Mouse (Mus musculus): ENCODE results near the gene Klhl10.

Gene Klhl10

DNA sequence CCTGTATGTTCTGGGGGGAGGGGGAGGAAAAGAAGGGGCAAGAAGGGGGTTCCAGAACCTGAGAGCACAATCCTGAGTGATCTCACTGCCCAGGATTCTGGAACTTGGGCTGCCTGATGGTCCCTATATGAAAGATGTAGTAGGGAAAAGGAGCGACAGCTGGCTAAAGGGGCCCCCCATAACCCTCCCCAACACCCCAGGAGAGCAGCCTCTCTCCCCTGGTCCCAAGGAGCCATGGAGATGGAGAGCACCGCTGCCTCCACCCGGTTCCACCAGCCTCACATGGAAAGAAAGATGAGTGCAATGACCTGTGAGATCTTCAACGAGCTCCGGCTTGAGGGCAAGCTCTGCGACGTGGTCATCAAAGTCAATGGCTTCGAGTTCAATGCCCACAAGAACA is at the start of gene Klhl10, which contains the start of gene Nt5c3b:
TSS of gene Klhl10 (plus strand) at position 121 of the 400 bp plus-strand sequence.
TSS of gene Nt5c3b (minus strand) at position 12 of the 400 bp plus-strand sequence.
- no peak for DNase-seq (ENCODE audit: low read depth, low spot score)

DNA sequence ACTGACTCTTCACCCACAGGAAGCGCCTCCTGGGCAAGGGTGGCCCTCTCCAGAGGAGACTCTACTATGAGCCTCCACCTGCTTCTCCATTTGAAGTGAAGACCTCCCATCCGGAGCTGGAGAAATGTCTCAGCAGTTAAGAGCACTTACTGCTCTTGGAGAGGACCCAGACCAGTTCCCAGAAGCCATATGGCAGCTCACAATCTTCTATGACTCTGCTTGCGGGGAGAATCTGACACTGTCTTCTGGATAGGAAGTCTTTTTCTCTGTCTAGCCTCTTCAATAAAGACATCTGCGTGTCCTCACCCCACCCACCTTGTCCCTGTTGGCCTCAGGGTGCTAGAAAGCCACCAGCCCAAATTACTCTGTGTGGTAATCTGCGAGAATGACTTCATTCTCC is 48.8 kb upstream of the Klhl10 start:
- DNase-seq (ENCODE audit: low read depth, low spot score) = no peak

DNA sequence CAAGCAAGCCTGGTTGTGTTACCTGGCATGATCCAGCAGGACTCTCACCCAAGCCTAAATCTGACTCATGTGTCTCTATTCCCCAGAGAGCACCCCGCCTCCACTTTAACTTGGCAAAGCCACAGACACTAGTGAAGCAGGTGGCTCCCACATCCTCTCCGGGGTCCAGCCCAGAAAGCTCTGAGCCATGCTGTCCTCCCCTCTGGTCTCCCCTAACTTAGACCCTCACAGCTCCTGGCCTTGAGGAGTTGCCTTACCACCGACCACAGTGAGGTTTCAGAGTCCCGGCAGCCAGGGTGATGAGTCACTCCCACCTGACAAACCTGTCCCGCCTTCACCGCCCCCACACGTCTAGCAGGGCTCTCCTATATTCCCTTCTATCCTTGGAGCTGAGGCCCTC is 48.0 kb upstream of the Klhl10 start:
- DNase-seq (ENCODE audit: low read depth, low spot score) = no peak

DNA sequence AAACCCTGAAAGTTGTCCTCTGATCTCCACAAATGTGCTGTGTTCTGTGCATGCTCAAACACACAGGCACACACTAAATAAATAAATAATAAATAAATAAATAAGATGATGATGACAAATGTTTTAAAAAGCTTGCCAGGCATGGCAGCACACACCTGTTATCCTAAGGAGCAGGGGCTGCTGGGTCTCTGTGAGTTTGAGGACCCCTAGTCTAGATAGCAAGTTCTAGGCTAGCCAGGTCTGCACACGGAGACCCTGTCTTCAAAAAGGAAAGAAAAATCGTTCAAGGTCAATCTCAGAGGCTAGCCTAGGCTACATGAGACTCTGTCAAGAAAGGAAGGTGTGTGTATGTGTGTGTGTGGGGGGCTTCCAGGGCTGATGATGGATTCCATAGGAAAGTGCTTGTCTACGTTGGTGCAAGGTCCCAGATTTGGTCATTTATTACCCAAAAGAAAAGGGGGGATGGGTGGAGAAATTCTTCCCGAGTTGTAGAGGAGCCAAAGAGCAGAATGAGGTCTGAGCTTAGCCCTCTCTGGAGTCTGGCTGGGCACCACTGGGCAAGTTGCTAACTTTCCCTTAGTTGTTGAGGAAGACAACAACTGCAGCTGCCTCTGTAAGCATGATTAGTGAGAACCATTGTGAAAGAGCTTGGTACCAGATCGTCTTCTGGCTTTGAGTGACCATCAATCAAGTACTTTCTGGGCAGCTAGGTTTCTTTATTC is 47.2 kb upstream of the Klhl10 start:
- DNase-seq (ENCODE audit: low read depth, low spot score) = no peak

DNA sequence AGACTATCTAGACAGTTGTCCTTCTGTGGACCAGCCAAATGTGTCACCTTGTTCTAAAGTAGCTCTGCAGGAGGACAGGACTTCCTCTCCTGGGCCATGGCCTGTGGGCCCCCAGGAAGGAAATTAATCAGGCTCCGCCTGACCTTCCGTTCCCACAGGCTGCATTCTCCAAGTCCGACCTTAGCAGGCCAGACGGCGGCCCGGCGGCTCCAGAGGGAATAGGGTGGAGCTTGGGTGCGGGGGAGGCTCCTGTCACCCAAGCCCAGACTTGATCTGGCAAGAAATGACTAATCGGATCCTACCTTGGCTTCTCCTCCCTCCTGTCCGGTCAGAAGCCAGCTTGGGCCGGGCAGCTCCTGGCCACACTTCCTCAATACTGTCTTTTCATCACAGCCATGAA is 46.5 kb upstream of the Klhl10 start:
- DNase-seq (ENCODE audit: low read depth, low spot score) = no peak

DNA sequence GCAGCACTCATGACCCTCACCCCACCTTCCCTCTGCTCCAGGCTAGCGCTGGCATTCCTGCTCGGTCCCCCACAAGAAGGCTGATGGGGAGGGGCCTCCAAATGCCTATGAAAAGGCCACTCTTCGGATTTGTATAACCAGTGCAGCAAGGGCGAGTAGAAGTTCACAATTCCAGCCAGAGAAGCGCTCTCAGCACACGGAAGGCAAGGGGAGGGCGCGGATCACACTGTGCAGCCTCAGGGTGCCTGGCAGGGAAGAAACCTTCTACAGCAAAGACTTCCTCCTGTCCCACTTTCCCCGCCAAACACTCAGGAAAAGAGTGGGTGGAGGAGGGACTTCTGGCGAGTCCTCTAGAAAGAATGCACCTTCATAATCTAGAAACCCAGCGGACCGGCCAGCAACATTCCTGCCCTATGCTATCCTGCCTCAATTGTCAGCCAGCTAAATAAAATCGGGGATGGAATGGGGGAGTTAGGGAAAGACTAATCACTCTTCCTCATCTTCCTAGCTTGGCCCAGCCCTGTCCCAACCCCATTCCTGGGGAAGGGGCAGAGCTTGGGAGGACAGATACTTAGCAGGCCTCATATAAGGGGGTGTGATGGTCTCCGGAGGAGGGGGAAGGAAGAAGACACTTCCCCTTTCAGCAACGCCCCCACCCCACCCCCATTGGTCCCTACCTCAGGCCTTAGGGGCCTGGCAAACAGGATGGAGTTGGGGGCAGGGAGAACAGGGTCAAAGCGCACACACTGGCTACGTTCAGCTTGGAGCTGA is 45.7 kb upstream of the Klhl10 start:
- no peak for DNase-seq (ENCODE audit: low read depth, low spot score)

DNA sequence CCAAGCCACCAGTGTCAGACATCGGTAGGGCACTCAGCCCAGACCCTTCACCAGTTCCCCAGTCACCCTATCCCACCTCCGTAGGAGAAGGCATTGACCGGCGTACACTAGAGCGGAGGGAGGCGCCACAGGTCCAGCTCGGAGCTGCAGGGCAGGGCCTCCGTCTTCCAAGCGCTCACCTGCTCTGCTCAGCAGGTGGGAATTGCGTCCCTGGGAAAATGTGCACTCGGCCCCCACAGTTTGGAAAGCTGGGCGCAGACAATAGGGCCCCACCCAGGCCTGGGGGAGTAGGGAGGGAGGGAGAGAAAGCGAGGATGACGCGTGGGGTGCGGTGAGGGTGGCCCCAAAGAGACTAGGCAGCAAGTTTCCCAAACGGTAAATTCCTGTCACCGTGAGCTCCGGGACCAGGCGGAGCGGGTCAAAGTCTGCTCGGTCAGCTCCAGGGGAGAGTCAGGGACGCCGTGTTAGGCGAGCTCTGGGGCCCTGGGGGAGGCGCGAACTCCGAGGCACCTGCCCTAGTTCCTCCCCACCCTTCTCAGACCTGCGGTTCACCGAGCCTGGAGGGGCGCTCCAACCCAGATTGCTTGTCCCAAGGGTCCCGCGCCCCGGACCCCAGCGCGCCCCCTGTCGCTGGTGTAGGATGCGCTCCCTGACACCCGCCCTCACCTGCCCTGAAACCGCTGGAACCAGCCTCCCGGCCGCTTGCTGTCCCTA is 44.7 kb upstream of the Klhl10 start:
- DNase-seq (ENCODE audit: low read depth, low spot score) = no peak

DNA sequence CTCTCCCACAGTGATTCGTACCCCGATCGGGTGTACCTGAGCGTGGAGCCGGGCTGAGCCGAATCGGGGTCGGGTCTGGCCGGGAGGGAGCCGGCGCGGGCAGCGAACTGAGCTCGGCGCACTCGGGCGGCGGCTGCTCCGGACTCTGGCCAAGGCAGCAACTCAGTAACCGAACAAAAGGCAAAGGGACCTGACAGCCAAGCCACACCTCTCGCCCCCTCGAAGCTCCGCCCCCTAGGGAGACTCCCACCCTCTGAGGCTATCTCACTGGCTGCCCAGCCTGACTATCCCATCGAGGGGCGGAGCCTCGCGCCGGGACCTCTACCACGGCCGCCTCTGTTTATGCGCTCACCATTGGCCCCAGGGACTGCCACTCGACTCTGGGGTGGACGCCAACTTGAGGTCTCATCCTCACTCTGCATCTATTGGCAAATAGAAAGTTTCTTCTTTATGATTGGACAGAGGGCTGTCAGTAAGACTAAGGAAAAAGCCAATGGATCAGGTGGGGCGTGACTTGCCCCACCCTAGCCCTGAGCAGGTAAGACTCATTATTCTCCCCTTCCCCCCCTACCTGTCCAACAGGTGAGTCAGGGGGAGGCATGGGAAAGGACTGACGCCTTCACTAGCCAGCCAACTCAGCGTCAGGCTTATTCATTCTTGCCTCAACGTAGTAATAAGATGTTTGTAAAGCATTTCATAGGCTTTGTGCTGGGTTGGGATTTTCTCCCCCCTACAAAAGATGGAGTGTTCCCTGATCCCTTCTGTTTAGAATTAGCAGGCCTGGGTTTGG is 43.9 kb upstream of the Klhl10 start, which contains the start of gene Jup:
TSS of gene Jup (minus strand) at position 164 of the 790 bp plus-strand sequence.
- DNase-seq (ENCODE audit: low read depth, low spot score) = peak; percentile 98

DNA sequence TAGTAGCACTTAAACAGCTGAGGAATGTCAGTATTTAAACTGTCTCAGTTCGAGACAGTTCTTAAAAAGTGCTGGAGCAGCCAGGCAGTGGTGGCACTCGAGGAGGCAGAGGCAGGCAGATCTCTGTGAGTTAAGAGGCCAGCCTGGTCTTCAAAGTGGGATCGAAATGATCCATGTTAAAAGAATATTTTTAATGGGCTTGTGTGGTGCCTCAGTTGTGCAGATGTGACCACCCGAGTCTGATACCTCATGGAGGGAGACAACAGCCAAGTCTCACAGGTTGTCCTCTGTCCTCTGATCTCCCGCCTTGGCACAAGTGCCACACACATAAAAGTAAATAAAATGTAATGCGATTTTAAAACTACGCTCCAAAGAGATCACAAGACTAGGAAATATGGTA is 43.2 kb upstream of the Klhl10 start:
- DNase-seq (ENCODE audit: low read depth, low spot score) = no peak

DNA sequence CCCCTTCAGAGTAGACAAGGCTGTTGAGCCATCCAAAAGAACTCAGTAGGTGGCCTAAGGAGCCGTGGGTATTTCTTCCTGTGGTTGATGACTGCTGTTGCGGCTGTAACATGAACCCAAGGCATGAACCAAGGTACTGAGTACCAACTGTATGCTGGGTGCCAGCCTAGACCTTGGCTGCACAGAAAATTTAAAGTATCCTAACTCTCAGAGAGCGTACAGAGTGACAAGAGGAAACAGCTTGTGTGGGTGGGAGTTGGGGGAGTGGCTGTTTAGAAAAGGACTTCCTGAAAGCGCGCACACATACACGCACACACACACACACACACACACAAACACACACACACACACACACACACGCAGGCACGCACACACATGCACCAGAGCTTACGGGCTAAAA is 42.4 kb upstream of the Klhl10 start:
- no peak for DNase-seq (ENCODE audit: low read depth, low spot score)

DNA sequence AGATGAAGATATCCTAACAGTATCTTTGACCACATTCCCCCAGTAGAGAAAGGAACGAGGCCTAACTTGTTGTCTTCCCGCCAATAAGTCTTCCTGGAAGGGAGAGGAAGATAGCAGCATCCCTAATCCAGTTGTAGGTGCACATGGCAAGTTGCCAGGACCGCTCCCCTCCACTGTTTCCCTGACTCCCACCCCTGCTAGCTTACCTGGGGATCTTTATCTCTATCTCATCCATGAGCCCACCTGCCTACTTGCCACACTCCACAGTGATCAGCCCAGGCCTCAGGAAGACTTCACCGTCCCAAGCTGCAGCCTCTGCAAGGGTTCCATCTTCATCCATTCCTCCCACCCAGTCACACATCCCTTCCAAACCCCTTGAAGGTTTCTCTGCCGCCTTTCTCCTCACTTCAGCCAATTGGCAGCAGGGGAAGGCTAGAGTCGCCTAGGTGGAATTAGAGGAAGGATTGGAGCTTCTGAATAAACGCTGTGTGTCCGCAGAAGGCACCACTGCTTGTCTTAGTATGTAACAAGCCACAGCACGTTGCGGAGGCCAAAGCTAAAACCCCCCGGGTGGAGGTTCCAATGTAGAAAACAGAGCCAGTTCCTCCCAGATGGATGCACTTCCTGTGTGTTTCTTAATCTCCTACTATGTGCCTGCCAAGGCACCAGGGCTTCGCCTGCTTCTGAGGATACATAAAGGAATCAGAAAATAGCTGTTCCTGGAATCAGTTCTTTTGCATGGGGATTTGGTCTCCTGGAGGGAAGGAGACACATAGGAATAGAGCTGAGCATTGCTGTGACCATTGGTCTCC is 41.8 kb upstream of the Klhl10 start:
- no peak for DNase-seq (ENCODE audit: low read depth, low spot score)

DNA sequence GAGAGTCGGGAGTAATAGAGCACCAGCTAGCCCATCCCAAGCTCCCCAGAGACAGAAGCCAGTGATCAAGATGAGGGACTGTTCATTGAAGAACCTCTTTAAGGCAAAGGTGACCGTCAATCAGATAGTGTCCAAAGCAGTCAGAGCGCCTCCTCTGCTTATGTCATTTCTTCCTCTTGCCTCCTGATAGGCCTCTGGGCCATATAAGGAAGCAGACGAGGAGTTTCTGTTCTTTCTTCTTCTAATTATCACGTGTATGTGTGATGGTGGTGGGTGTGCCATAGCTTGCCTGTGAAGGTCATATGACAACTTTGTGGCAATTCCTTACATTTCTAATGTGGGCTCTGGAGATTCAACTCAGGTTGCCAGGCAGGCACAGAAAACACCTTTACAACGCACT is 40.9 kb upstream of the Klhl10 start:
- no peak for DNase-seq (ENCODE audit: low read depth, low spot score)

DNA sequence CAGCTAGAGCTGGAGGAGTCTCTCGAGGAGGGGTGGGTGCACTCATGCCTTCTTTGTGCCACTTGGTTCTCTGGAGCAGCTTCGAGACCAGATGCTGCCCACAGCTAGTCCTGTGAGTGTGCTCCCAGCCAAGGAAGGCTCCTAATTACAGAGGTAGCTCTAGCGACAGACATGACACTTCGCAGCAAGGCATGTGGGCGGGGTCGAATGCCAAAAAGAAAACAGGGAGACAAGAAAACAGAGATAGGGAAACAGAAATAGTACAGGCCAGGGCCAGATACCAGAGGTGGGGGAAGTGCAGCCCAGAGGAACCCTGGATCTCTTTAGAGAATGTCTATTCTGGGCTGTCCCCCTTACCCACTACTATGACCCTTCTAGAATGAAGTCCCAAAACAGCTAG is 39.5 kb upstream of the Klhl10 start:
- no peak for DNase-seq (ENCODE audit: low read depth, low spot score)

DNA sequence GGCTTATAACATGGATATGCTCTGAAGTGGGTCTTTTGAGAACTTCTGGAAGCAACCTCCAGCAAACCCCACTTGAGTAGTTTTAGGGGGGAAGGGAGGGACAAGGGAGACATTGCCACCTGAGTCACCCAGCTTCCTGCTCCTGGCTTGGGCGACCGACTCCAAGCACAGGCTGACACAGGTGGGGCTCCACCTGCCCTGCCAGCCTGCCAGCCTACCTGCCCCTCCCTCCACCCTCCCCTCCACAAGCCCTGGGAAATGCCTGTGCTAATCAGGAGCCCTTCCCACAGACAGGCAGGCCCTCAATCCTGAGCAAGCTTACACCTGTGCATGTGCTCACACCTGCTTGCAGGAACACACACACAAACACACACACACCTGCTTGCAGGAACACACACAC is 39.0 kb upstream of the Klhl10 start:
- DNase-seq (ENCODE audit: low read depth, low spot score) = no peak

DNA sequence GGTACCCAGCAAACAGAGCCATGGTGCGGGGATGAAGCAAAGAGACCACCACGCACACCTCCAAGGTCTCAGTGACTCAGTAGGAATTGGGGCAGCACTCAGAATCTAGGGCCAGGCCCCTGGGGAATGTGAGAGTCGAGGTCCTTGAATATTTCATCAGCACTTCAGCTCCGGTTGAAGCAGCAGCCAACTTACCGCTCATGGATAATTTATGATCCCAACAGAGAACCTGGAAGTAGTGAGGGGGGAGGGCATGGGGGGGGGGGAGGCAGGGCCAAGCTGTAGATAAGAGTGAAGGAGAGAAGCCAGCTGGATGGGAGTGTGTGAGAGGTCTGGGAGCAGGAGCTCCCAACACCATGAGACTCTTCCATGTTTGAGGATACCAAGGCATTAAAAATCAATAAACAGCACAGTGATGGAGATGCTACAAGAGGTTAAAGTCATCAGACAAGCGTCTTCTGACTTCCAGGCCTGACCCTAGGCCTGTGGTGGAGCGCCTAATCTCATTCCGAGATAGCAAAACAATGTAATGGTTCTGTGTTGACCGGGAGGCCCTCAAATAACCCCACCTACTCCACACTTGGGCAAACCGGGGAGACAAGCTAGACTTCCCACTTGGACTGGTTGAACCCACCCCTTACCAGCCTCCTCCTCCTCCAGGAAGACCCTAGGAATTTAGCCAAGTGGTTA is 38.1 kb upstream of the Klhl10 start:
- DNase-seq (ENCODE audit: low read depth, low spot score) = no peak

DNA sequence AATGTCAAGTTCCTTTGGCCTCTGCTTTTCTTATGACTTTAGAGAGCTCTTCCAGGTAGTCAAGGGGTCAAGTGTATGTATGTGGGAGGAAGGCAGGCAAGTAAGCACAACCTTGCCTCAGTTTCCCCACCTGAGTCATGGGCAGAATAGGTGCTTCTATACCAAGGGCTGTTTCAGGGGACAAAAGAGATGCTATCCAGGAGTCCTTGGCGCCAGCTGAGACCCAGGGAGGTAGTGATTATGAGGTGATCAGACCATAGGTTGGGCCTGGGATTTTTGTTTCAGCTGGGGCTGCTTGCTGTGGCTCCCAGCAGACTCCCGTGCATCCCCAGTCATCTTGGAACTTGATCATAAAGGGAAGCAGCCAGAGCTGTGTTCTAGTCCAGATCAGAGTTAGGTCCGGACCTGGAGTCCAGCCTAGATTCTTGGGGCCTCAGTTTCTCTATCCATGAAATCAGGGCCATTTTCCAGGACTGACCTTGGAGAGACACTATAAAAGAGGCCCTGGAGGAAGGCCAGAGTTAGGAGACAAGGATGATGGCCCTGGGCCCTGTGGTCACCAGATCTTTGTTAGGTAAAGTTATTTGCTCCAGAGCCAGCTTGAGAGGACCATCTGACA is 37.2 kb upstream of the Klhl10 start:
- DNase-seq (ENCODE audit: low read depth, low spot score) = no peak

DNA sequence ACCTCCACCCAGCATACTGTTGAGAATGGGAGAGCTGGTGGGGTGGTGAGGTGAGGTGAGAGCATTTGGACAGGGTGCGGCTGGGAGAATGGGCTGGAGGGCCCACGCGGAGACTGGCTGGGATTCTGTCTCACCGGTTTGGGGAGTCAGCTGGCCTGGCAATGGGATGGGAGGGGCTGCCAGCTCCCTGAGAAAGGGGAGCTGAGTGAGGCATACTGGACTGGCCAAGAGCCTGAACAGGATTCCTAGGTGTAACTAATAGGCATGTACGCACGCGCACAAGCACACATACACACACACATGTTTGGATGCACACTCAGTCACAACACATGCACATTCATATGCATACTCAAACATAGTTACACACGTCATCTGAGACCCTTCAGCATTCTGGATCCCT is 35.4 kb upstream of the Klhl10 start:
- no peak for DNase-seq (ENCODE audit: low read depth, low spot score)

DNA sequence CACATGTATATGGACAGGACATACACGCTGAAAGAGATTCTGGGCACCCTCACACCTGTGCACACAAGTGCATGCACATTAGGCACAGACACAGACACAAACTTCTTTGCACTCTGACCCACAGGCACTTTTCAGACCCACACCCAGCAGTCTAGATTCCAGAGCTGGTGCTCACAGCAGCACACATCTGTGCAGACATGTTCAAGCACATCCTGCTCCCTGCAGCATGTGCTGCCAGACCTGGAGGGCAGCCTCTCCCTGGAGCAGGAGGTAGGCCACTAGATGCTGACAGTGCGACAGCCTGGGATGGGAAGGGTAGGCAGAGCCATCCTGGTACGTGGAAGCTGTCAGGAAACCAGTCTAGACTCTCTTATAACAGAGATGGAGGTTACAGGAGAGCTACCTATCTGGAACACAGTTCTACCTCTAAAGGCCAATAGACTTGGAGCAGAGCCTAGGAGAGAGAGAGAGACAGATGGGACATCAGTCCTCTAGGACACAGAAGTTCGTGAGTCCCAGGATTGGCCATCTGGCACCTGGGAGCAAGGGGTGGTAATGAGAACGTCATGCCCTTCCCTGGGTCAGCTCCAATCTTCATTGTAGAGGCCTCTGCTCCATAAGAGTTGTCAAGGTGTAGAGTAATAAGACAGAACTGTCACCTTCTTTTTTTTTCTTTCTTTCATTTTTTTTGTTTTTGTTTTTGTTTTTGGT is 34.6 kb upstream of the Klhl10 start:
- no peak for DNase-seq (ENCODE audit: low read depth, low spot score)
